Mouse (Mus musculus) stomach, postnatal 0 days (tissue): ENCODE measurements around the gene Tmem179b. TPM values are rescaled to one million over a fixed set of nuclear protein-coding genes. Genes with fewer than 3 reads are reported as not detected.

ENCODE experiments used
- ATAC-seq: fragments of 200-750 bp; cut with Nextera tagmentation; 2 replicates; pipeline ENCODE4 v1.8.0; 2017; ENCODE audit not compliant: low FRiP score, low TSS enrichment
- DNase-seq: peaks from one replicate; pipeline ENCODE4 v3.0.0-alpha.2; 2016; ENCODE audit warnings: low spot score
- H3K27ac ChIP-seq: fragments of 300-500 bp; sonication (generic); replicated peaks from 2 replicates; pipeline ENCODE4 v1.5.1; 2014; ENCODE audit warnings: mild to moderate bottlenecking, control low read depth
- H3K27me3 ChIP-seq: fragments of 300-500 bp; sonication (generic); 2 replicates; pipeline ENCODE4 v1.6.1; 2014; ENCODE audit warnings: low read length; ENCODE audit not compliant: control insufficient read depth, insufficient read depth
- H3K36me3 ChIP-seq: fragments of 300-500 bp; sonication (generic); 2 replicates; pipeline ENCODE4 v1.6.1; 2014; ENCODE audit warnings: low read length, mixed read lengths; ENCODE audit not compliant: control insufficient read depth, insufficient read depth
- H3K4me1 ChIP-seq: fragments of 300-500 bp; sonication (generic); replicated peaks from 2 replicates; pipeline ENCODE4 v1.6.1; 2014; ENCODE audit warnings: antibody characterized with exemption; ENCODE audit not compliant: control insufficient read depth, insufficient read depth
- H3K4me2 ChIP-seq: fragments of 300-500 bp; sonication (generic); replicated peaks from 2 replicates; pipeline ENCODE4 v1.6.1; 2014; ENCODE audit warnings: low read depth, mild to moderate bottlenecking, control low read depth, moderate library complexity
- H3K4me3 ChIP-seq: fragments of 300-500 bp; sonication (generic); 2 replicates; pipeline ENCODE4 v1.5.1; 2014; ENCODE audit warnings: low read depth, low read length, control low read depth
- H3K9ac ChIP-seq: fragments of 300-500 bp; sonication (generic); 2 replicates; pipeline ENCODE4 v1.6.1; 2014; ENCODE audit warnings: mild to moderate bottlenecking, low read length, control low read depth, mixed read lengths
- H3K9me3 ChIP-seq: fragments of 300-500 bp; sonication (generic); 2 replicates; pipeline ENCODE4 v1.6.1; 2016; ENCODE audit warnings: low read length; ENCODE audit not compliant: control insufficient read depth
- CTCF ChIP-seq: IDR thresholded peaks from 2 replicates; pipeline ENCODE4 v1.5.1; 2016; ENCODE audit warnings: antibody characterized with exemption, low read depth, mild to moderate bottlenecking, moderate library complexity
- EP300 ChIP-seq: optimal IDR thresholded peaks from 2 replicates; pipeline ENCODE3; 2016; ENCODE audit warnings: antibody characterized with exemption
- WGBS: fragments of 180-500 bp; shearing (Covaris S2); extraction: QIAGEN DNeasy Blood & Tissue Kit; methylation state at CpG from one replicate; pipeline ENCODE4 v1.1.7; 2014; 5-methylcytosine and 5-hydroxymethylcytosine counted together
- polyA plus RNA-seq: library from polyadenylated mRNA; unstranded; fragments of >200 nt; fragmentation: Nextera tagmentation; extraction: Ambion mirVana; gene quantifications from 2 replicates; pipeline ENCODE4 v1.2.1, GENCODE M21; 2015

The Tmem179b gene
- polyA plus RNA-seq, 1 experiment from 2014 or later, result 98.4 TPM

DNA sequence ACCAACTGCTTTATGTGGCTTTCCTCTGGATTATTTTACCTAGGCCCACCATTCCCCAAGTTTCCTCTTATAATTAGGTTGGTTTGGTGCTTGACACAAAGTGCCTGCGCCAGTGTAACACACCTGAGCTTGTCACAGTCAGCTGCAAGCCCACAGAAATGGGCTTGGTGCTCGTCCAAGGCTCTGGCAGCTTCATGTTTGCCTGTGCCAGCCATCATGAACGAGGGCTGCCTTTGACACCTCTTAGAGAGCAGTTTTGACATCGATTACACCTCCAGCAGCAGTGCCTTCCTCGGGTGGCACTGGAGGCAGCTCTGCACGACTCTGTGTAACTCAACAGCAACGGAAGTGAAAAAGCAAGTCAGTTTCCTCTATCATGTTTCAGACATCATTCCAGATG, 15.9 kb upstream of the Tmem179b start:
- no peak overlapping the region for H3K27ac ChIP-seq
- no peak for DNase-seq
- no peaks in the 10 kb centered on the region for H3K4me1 ChIP-seq
- H3K36me3 ChIP-seq, result peaks cover 9% of the 10 kb centered on the region
- 77% methylated on average over 7 of the region's 7 CpGs for WGBS
- no peak for TF ChIP-seq CTCF
- TF ChIP-seq EP300, result no peak
- no peak overlapping the region for H3K9ac ChIP-seq
- no peak overlapping the region for H3K4me3 ChIP-seq
- no peaks in the 10 kb centered on the region for H3K27me3 ChIP-seq
- ATAC-seq, result no peak
- H3K4me2 ChIP-seq, result no peak overlapping the region
- H3K9me3 ChIP-seq, result no peaks in the 10 kb centered on the region

DNA sequence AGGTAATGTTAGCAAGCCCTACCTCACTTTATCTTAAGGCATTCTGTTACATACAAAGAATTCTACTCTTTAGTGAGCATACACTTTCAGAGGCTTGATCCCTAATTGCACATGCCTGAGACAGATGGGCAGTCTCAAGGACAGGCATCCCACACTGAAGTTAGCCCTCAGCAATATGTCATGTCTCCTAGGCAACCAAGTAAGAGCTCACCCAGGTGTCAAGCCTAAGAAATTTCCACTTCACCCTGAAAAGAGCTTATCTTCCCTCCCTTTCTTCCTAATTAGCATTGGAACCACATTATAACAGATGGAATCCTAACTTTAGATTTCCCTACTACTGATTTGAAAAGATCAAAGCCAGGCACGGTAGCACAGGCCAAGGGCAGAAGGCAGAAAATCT, 14.9 kb upstream of the Tmem179b start:
- no peaks in the 10 kb centered on the region for H3K9me3 ChIP-seq
- H3K4me3 ChIP-seq, result no peak overlapping the region
- no peak overlapping the region for H3K27ac ChIP-seq
- no peak overlapping the region for H3K4me2 ChIP-seq
- no peak overlapping the region for H3K9ac ChIP-seq
- no peaks in the 10 kb centered on the region for H3K27me3 ChIP-seq
- ATAC-seq, result no peak
- WGBS, result 28% methylated on average over 1 of the region's 1 CpGs
- no peaks in the 10 kb centered on the region for H3K4me1 ChIP-seq
- no peak for DNase-seq
- TF ChIP-seq EP300 (no peak), CTCF (no peak)
- peaks cover 9% of the 10 kb centered on the region for H3K36me3 ChIP-seq

DNA sequence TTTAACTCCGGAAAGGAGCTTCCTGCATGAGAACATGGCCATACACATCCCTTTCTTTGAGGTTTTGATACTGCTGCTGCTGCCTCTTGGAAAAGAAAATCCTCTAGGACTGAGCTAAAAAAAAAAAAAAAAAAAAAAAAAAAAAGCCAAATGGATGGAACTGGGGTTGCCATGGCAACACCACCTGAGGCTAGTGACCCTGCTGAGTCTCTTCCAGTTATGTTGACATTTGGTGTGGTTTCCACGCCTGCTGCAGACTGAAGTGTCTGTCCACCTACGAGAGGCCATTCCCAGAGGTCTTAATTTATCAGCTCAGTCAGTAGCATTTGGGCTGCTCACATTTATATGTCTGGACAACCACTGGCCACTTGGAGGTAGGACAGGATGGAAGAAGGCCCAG, 14.3 kb upstream of the Tmem179b start:
- no peak for TF ChIP-seq EP300
- no peak for TF ChIP-seq CTCF
- no peaks in the 10 kb centered on the region for H3K9me3 ChIP-seq
- peaks cover 4% of the 10 kb centered on the region; the same call in 1 of the 2 replicates for H3K36me3 ChIP-seq
- 21% methylated on average over 3 of the region's 3 CpGs for WGBS
- DNase-seq (no peak), ATAC-seq (no peak)
- H3K4me2 ChIP-seq, result no peak overlapping the region
- H3K9ac ChIP-seq, result no peak overlapping the region
- no peak overlapping the region for H3K4me3 ChIP-seq
- no peaks in the 10 kb centered on the region for H3K27me3 ChIP-seq
- no peaks in the 10 kb centered on the region for H3K4me1 ChIP-seq
- H3K27ac ChIP-seq, result no peak overlapping the region

DNA sequence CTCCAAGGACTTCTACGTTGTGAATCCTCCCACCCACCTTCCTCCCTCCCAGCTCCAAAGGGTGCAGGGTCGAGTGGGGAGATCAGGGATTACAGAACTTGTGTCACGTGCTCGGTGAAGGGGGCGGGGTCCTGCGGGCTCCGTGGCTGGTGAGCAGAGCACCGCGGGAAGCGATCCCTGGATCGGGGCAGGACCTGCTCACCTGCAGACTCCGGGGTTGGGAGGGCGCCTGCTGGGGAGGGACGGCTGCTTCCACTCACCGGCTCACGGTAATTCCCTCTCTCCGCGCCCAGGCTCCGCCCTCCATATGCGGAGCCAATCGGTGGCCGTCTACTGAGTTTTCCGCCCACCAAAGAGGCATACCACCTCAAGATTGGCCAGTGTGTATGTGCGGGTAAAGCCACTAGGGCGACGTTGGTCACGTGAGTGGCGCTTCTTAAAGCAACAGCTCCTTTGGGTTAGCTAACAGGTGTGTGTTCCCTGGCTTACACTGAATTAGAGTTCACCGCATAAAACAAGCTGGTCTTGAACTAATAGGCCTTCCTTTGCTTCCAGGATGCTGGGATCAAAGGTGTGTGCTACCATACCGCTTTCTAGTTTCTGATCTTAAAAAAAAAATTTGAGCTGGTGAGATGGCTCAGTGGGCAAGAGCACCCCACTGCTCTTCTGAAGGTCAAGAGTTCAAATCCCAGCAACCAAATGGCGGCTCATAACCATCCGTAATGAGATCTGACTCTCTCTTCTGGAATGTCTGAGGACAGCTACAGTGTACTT, 11.9 kb upstream of the Tmem179b start, which contains the start of gene Taf6l:
Taf6l (minus strand) TSS at position 410 of the 774 bp plus-strand sequence.
- peak; percentile 97 for DNase-seq
- peak within 1 kb of the TSS; percentile 72 for H3K4me2 ChIP-seq
- no peaks in the 10 kb centered on the region for H3K27me3 ChIP-seq
- H3K9me3 ChIP-seq, result no peaks in the 10 kb centered on the region
- H3K36me3 ChIP-seq, result peaks cover 6% of the 10 kb centered on the region; the same call in 1 of the 2 replicates
- ATAC-seq, result peak; percentile 99
- TF ChIP-seq EP300, result no peak
- peak; percentile 60 for TF ChIP-seq CTCF
- peak within 1 kb of the TSS; percentile 76 for H3K9ac ChIP-seq
- peak within 1 kb of the TSS; percentile 75 for H3K27ac ChIP-seq
- H3K4me3 ChIP-seq, result peak within 1 kb of the TSS; percentile 71
- under 1% methylated on average over 32 of the region's 32 CpGs for WGBS
- H3K4me1 ChIP-seq, result no peaks in the 10 kb centered on the region

DNA sequence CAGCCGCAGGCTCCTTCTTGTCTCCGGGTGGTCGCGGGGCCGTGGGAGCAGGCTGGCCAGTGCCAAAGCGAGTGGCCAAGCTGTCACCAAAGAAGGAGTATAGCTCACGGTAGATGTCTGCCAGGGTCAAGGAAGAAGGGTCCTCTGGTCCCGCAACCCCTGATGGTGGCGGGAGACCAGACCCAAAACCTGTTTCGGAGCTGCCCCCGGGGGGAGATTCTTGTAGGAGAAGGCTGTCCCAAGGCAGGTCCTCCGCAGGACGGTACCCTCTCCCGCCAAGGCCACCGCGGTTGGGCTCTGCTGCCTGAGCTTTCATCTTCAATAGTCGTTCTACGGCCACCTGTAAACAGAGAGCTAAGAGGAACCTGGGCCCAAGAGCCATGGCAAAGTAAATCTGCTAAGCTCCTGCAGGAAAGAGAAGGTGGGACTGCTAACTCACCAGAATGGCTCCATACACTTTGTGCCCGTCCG, 719 bp upstream of the Tmem179b start:
- Histone ChIP-seq H3K4me1 (peaks cover 4% of the 10 kb centered on the region; the same call in 1 of the 2 replicates), H3K4me2 (peak overlapping the region; percentile 98), H3K27ac (peak overlapping the region; percentile 98), H3K9me3 (no peaks in the 10 kb centered on the region), H3K27me3 (no peaks in the 10 kb centered on the region), H3K9ac (peak overlapping the region; percentile 95), H3K4me3 (peak overlapping the region; percentile 82), H3K36me3 (peaks cover 3% of the 10 kb centered on the region; the same call in 1 of the 2 replicates)
- TF ChIP-seq EP300, result no peak
- TF ChIP-seq CTCF, result no peak
- ATAC-seq, result no peak; the same call in 1 of the 2 replicates
- no peak for DNase-seq
- WGBS, result under 1% methylated on average over 20 of the region's 20 CpGs

DNA sequence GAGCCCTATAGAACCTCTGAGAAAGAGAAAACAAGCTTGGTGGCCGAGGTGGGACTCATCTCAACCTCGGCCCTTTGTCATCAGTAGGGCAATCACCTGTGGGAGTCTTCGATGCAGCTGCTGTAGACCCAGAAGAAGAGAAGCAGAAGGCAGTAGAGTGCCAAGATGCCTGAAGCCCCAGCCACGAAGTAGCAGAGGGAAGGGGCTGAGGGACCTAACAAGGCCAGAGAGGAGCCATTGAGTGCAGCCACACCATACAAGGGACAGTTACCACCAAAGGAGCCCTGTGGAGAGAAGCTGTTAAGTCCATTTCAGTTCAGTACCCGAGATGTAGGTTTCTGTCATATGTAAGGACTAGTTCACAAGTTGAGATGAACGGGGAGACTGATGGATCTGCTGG, 858 bp downstream of the Tmem179b start:
- H3K4me2 ChIP-seq, result peak overlapping the region; percentile 98
- no peaks in the 10 kb centered on the region for H3K9me3 ChIP-seq
- H3K4me3 ChIP-seq, result peak overlapping the region; percentile 82
- WGBS, result 38% methylated on average over 6 of the region's 6 CpGs
- TF ChIP-seq CTCF (no peak), EP300 (no peak)
- ATAC-seq, result no peak
- no peak for DNase-seq
- no peaks in the 10 kb centered on the region for H3K27me3 ChIP-seq
- peak overlapping the region; percentile 98 for H3K27ac ChIP-seq
- H3K4me1 ChIP-seq, result peaks cover 4% of the 10 kb centered on the region; the same call in 1 of the 2 replicates
- peak overlapping the region; percentile 95; the same call in 1 of the 2 replicates for H3K9ac ChIP-seq
- peaks cover 5% of the 10 kb centered on the region for H3K36me3 ChIP-seq
